In genomic region chr19:4417183-4417582, GRCm38 (mm10) we compare ENCODE assay signal across 8 mouse cellular contexts. TPM values are rescaled to one million over a fixed set of nuclear protein-coding genes. Genes with fewer than 3 reads are reported as not detected.
A peak's percentile ranks its signal among the peaks of the same experiment; 100 is the strongest.
DNase-seq lines count a peak whose midpoint lies in the region; ATAC-seq and TF ChIP-seq lines count a peak whose summit lies in the region.

No protein-coding gene starts in this region.

- H3K9ac ChIP-seq in hindbrain, embryonic 14.5 days = no peak overlapping the region
- no peak overlapping the region for H3K9ac ChIP-seq in hindbrain, embryonic 12.5 days
- H3K9ac ChIP-seq in heart, postnatal 0 days (replicated peaks; ENCODE audit: low read depth, low read length) = no peak overlapping the region
- no peak overlapping the region for H3K9ac ChIP-seq in stomach, postnatal 0 days (ENCODE audit: low read length)

- no peaks in the 10 kb centered on the region for H3K27me3 ChIP-seq in hindbrain, embryonic 14.5 days (ENCODE audit: control insufficient read depth, insufficient read depth, low read length)
- H3K27me3 ChIP-seq in hindbrain, embryonic 12.5 days = no peaks in the 10 kb centered on the region
- no peaks in the 10 kb centered on the region for H3K27me3 ChIP-seq in Patski
- no peaks in the 10 kb centered on the region for H3K27me3 ChIP-seq in heart, postnatal 0 days (ENCODE audit: control insufficient read depth, insufficient read depth, low read length)
- no peaks in the 10 kb centered on the region for H3K27me3 ChIP-seq in stomach, postnatal 0 days (ENCODE audit: control insufficient read depth, insufficient read depth, low read length)

- CTCF ChIA-PET in Patski (lab: Charles Lee) = interaction anchor here (0.6 to 2.1 kb wide), 12 partner anchors 10 to 103 kb away, joined by 3 to 11 read pairs (median 4); no protein-coding TSS in a partner anchor

- TF ChIP-seq EP300 in heart, postnatal 0 days (IDR thresholded peaks at IDR 0.05; ENCODE audit: low read depth) = no peak
- no peak for TF ChIP-seq EP300 in stomach, postnatal 0 days (optimal IDR thresholded peaks at IDR 0.05)

- 0 out of 2 replicates have a peak, but pooled peaks cover 2% of the 10 kb centered on the region for H3K9me3 ChIP-seq in hindbrain, embryonic 14.5 days (ENCODE audit: control insufficient read depth, low read length)
- H3K9me3 ChIP-seq in hindbrain, embryonic 12.5 days (replicated peaks) = no peaks in the 10 kb centered on the region
- H3K9me3 ChIP-seq in heart, postnatal 0 days (replicated peaks; ENCODE audit: control insufficient read depth, low read length) = no peaks in the 10 kb centered on the region
- no peaks in the 10 kb centered on the region for H3K9me3 ChIP-seq in stomach, postnatal 0 days (ENCODE audit: control insufficient read depth, low read length)

- ATAC-seq in hindbrain, embryonic 14.5 days (ENCODE audit: low FRiP score) = no peak
- ATAC-seq in hindbrain, embryonic 12.5 days (ENCODE audit: low FRiP score) = no peak
- ATAC-seq in Patski = peak; percentile 67
- ATAC-seq in common myeloid progenitor, adult 5-6 weeks (replicated peaks; ENCODE audit: low read depth, poor library complexity, severe bottlenecking) = peak; percentile 90
- peak; percentile 72 for ATAC-seq in heart, postnatal 0 days (ENCODE audit: insufficient read depth, low read depth)
- ATAC-seq in megakaryocyte-erythroid progenitor cell, adult 5-6 weeks (replicated peaks; ENCODE audit: low FRiP score, low TSS enrichment, poor library complexity, severe bottlenecking) = peak; percentile 76
- peak; percentile 73 for ATAC-seq in stomach, postnatal 0 days (ENCODE audit: low FRiP score, low TSS enrichment)

- H3K4me3 ChIP-seq in hindbrain, embryonic 14.5 days (replicated peaks; ENCODE audit: low read length) = no peak overlapping the region
- no peak overlapping the region for H3K4me3 ChIP-seq in hindbrain, embryonic 12.5 days
- no peak overlapping the region for H3K4me3 ChIP-seq in heart, postnatal 0 days (ENCODE audit: low read depth, low read length)
- H3K4me3 ChIP-seq in stomach, postnatal 0 days (ENCODE audit: low read depth, low read length) = no peak overlapping the region

- POLR2A ChIA-PET in Patski (lab: Charles Lee) = interaction anchor here (1.5 kb wide), 1 partner anchor 8 kb away, joined by 3 read pairs; no protein-coding TSS in a partner anchor

- in situ Hi-C loops in Patski (cut with MboI; ENCODE audit: low pct_unique_long_range_greater_than_20kb) = loop anchor here (5.0 to 10.0 kb wide), 2 partner anchors 75 to 162 kb away; no protein-coding TSS in a partner anchor

- H3K4me2 ChIP-seq in hindbrain, embryonic 14.5 days (replicated peaks) = no peak overlapping the region
- H3K4me2 ChIP-seq in hindbrain, embryonic 12.5 days (replicated peaks) = no peak overlapping the region
- H3K4me2 ChIP-seq in heart, postnatal 0 days (ENCODE audit: low read depth, low read length) = no peak overlapping the region
- no peak overlapping the region for H3K4me2 ChIP-seq in stomach, postnatal 0 days (replicated peaks; ENCODE audit: low read depth)

- peak; percentile 65 for DNase-seq in hindbrain, embryonic 14.5 days (ENCODE audit: low spot score)
- no peak for DNase-seq in Patski (ENCODE audit: low read depth, low spot score)
- DNase-seq in heart, postnatal 0 days (ENCODE audit: low spot score) = peak; percentile 74
- DNase-seq in left cerebral cortex, adult 18-20 months (ENCODE audit: low spot score in 2 of 2) = peak; percentile 54 to 77
- peak; percentile 79 for DNase-seq in stomach, postnatal 0 days (ENCODE audit: low spot score)

- H3K4me1 ChIP-seq in hindbrain, embryonic 14.5 days (replicated peaks; ENCODE audit: control insufficient read depth, insufficient read depth, low read length) = no peaks in the 10 kb centered on the region
- no peaks in the 10 kb centered on the region for H3K4me1 ChIP-seq in hindbrain, embryonic 12.5 days
- peaks cover 6% of the 10 kb centered on the region; the same call in 1 of the 2 replicates for H3K4me1 ChIP-seq in heart, postnatal 0 days (ENCODE audit: control insufficient read depth, insufficient read depth)
- H3K4me1 ChIP-seq in stomach, postnatal 0 days (replicated peaks; ENCODE audit: control insufficient read depth, insufficient read depth) = no peaks in the 10 kb centered on the region

- H3K36me3 ChIP-seq in hindbrain, embryonic 14.5 days (replicated peaks; ENCODE audit: control insufficient read depth, insufficient read depth) = no peaks in the 10 kb centered on the region
- H3K36me3 ChIP-seq in hindbrain, embryonic 12.5 days = no peaks in the 10 kb centered on the region
- no peaks in the 10 kb centered on the region for H3K36me3 ChIP-seq in heart, postnatal 0 days (replicated peaks; ENCODE audit: control insufficient read depth, insufficient read depth, low read length)
- H3K36me3 ChIP-seq in stomach, postnatal 0 days (ENCODE audit: control insufficient read depth, insufficient read depth, low read length) = no peaks in the 10 kb centered on the region

- H3K27ac ChIP-seq in hindbrain, embryonic 14.5 days = no peak overlapping the region
- H3K27ac ChIP-seq in hindbrain, embryonic 12.5 days = no peak overlapping the region
- no peak overlapping the region for H3K27ac ChIP-seq in heart, postnatal 0 days (ENCODE audit: low read depth)
- H3K27ac ChIP-seq in stomach, postnatal 0 days (replicated peaks) = no peak overlapping the region

- TF ChIP-seq CTCF in Patski (IDR thresholded peaks at IDR 0.05) = peak; percentile 90
- TF ChIP-seq CTCF in heart, postnatal 0 days (IDR thresholded peaks at IDR 0.05; ENCODE audit: low read depth) = peak; percentile 79
- peak; percentile 89 for TF ChIP-seq CTCF in stomach, postnatal 0 days (IDR thresholded peaks at IDR 0.05; ENCODE audit: low read depth)

- WGBS in hindbrain, embryonic 14.5 days = 0% methylated on average over 1 of the region's 1 CpGs
- 0% methylated on average over 1 of the region's 1 CpGs for WGBS in hindbrain, embryonic 12.5 days
- WGBS in heart, postnatal 0 days = 0% methylated on average over 1 of the region's 1 CpGs
- 0% methylated on average over 1 of the region's 1 CpGs for WGBS in stomach, postnatal 0 days

RNA-seq across cellular contexts. Expression of gene Kdm2a, which starts 19.1 kb away (rescaled TPM):
- 37.3 and 40.7 TPM in 2 replicates for polyA plus RNA-seq in hindbrain, embryonic 14.5 days (2014; fragmentation: Nextera tagmentation; extraction: Ambion mirVana)
- 59.7 TPM in 2 replicates for polyA plus RNA-seq in hindbrain, embryonic 12.5 days (2016; fragmentation: Nextera tagmentation; extraction: Ambion mirVana)
- 79.6 TPM for polyA plus RNA-seq in Patski (2021)
- 73.3 and 90.3 TPM in 2 replicates for total RNA-seq in common myeloid progenitor, adult 5-6 weeks (2017)
- 55.0 and 65.3 TPM in 2 replicates for total RNA-seq in heart, postnatal 0 days (2014; rRNA removed; ENCODE audit: low replicate concordance)
- polyA plus RNA-seq in heart, postnatal 0 days (2015; fragmentation: Nextera tagmentation; extraction: Ambion mirVana) = 15.4 and 15.7 TPM in 2 replicates
- total RNA-seq in left cerebral cortex, adult 18-20 months (2021) = 10 to 100 TPM; 74.0 to 77.0 TPM
- 74.8 and 89.7 TPM in 2 replicates for total RNA-seq in megakaryocyte-erythroid progenitor cell, adult 5-6 weeks (2014; fragmentation: Nextera tagmentation)
- total RNA-seq in megakaryocyte-erythroid progenitor cell, adult 5-6 weeks (2017) = 49.0 and 79.7 TPM in 2 replicates
- 12.9 and 15.0 TPM in 2 replicates for polyA plus RNA-seq in stomach, postnatal 0 days (2015; fragmentation: Nextera tagmentation; extraction: Ambion mirVana)

RNA-seq across cellular contexts. Expression of gene Rhod, which starts 22.0 kb away (rescaled TPM):
- 5.8 and 7.2 TPM in 2 replicates for polyA plus RNA-seq in hindbrain, embryonic 14.5 days (2014; fragmentation: Nextera tagmentation; extraction: Ambion mirVana)
- 15.3 and 16.4 TPM in 2 replicates for polyA plus RNA-seq in hindbrain, embryonic 12.5 days (2016; fragmentation: Nextera tagmentation; extraction: Ambion mirVana)
- polyA plus RNA-seq in Patski (2021) = 108 TPM
- 0.73 TPM in 1 of 2 replicates, not detected in the other for total RNA-seq in common myeloid progenitor, adult 5-6 weeks (2017)
- 24.3 and 35.0 TPM in 2 replicates for total RNA-seq in heart, postnatal 0 days (2014; rRNA removed; ENCODE audit: low replicate concordance)
- polyA plus RNA-seq in heart, postnatal 0 days (2015; fragmentation: Nextera tagmentation; extraction: Ambion mirVana) = 16.0 and 18.4 TPM in 2 replicates
- total RNA-seq in left cerebral cortex, adult 18-20 months (2021) = 1 to 10 TPM in 1 of 2 experiments, under 1 TPM in 1; 0.59 to 1.3 TPM
- total RNA-seq in megakaryocyte-erythroid progenitor cell, adult 5-6 weeks (2014; fragmentation: Nextera tagmentation) = 0.72 TPM in 1 of 2 replicates, not detected in the other
- total RNA-seq in megakaryocyte-erythroid progenitor cell, adult 5-6 weeks (2017) = not detected in 2 replicates
- polyA plus RNA-seq in stomach, postnatal 0 days (2015; fragmentation: Nextera tagmentation; extraction: Ambion mirVana) = 45.5 and 48.0 TPM in 2 replicates

Comparison
In these comparisons a context has a peak if more than half of its experiments do, and no peak if none do; other contexts are left out.
1. ATAC-seq: peak in Patski (single experiment), common myeloid progenitor, adult 5-6 weeks (single experiment), heart, postnatal 0 days (single experiment), megakaryocyte-erythroid progenitor cell, adult 5-6 weeks (single experiment) and stomach, postnatal 0 days (single experiment); none in hindbrain, embryonic 14.5 days (single experiment) and hindbrain, embryonic 12.5 days (single experiment).
2. Peak in every context shown above with its lines, with median percentiles within 50 percentile points of each other: CTCF ChIP-seq.